Mouse (Mus musculus) testis, adult 2 months (tissue): ENCODE measurements around the gene Ankrd60.

Experiments
- CTCF ChIP-seq: fragments of 200-500 bp; IDR thresholded peaks from 2 replicates; pipeline ENCODE4 v1.5.1; 2012; ENCODE audit warnings: low read depth, mild to moderate bottlenecking, inconsistent platforms, low read length, moderate library complexity; ENCODE audit not compliant: control insufficient read depth, insufficient read depth, insufficient replicate concordance
- POLR2A ChIP-seq: fragments of 200-500 bp; IDR thresholded peaks from 2 replicates; pipeline ENCODE4 v1.6.1; 2012; ENCODE audit warnings: low read depth, mild to moderate bottlenecking, inconsistent platforms, low read length, moderate library complexity; ENCODE audit not compliant: control insufficient read depth

DNA sequence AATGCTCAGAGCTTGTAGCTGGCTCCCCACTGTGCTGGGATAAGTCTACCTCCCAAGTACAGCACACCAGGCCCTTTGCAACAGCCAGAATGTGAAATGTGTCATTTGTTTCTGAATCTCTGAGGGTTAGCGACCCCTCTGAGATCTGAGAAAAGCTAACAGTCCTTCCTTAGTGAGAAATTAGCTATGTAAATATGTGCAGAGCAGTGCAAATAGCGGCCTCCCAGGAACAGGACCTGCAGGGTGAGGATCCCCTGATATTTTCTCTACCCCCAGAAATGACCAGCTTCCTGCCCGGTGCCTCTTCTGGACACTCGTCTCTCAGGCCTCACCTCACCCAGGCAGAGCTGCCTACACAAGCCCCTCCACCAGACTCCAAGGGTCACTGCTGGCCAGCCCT, 15.7 kb upstream of the Ankrd60 start:
- no peak for TF ChIP-seq POLR2A
- TF ChIP-seq CTCF = no peak
